Mouse (Mus musculus): ENCODE data around the gene Shank1.

Gene Shank1

GRCm38 (mm10) chr7:44373889-44374652 is 64.0 kb downstream of the Shank1 start:
- DNase-seq (ENCODE audit: low spot score): peak; percentile 86

GRCm38 (mm10) chr7:44374756-44375155 is 64.7 kb downstream of the Shank1 start:
- DNase-seq (ENCODE audit: low spot score): no peak

- no peak for DNase-seq (ENCODE audit: low spot score)
These were observed 65.2 kb downstream of the Shank1 start for GRCm38 (mm10) chr7:44375207-44375606.

GRCm38 (mm10) chr7:44375793-44376192 is 65.7 kb downstream of the Shank1 start:
- no peak for DNase-seq (ENCODE audit: low spot score)

GRCm38 (mm10) chr7:44378290-44378689 is 68.2 kb downstream of the Shank1 start:
- DNase-seq (ENCODE audit: low spot score): no peak

GRCm38 (mm10) chr7:44382541-44382940 is 72.5 kb downstream of the Shank1 start:
- no peak for DNase-seq (ENCODE audit: low spot score)

GRCm38 (mm10) chr7:44383980-44384715 is 74.1 kb downstream of the Shank1 start, which contains the start of gene Syt3:
Syt3 (plus strand) TSS chr7:44384102.
- DNase-seq (ENCODE audit: low spot score): peak; percentile 65

- DNase-seq (ENCODE audit: low spot score): no peak
These were observed 74.6 kb downstream of the Shank1 start for GRCm38 (mm10) chr7:44384716-44385059.

- DNase-seq (ENCODE audit: low spot score): no peak
These were observed 75.7 kb downstream of the Shank1 start, which contains the start of gene 1700008O03Rik for GRCm38 (mm10) chr7:44385720-44386119. 1700008O03Rik (minus strand) TSS chr7:44385820.

- no peak for DNase-seq (ENCODE audit: low spot score)
These were observed 81.8 kb downstream of the Shank1 start for GRCm38 (mm10) chr7:44391831-44392230.

- DNase-seq (ENCODE audit: low spot score): no peak
These were observed 82.3 kb downstream of the Shank1 start for GRCm38 (mm10) chr7:44392341-44392740.

GRCm38 (mm10) chr7:44393284-44393683 is 83.2 kb downstream of the Shank1 start:
- DNase-seq (ENCODE audit: low spot score): no peak

GRCm38 (mm10) chr7:44398570-44398969 is 88.5 kb downstream of the Shank1 start:
- DNase-seq (ENCODE audit: low spot score): no peak

- DNase-seq (ENCODE audit: low spot score): no peak
These were observed 91.6 kb downstream of the Shank1 start for GRCm38 (mm10) chr7:44401673-44402072.

- DNase-seq (ENCODE audit: low spot score): peak; percentile 92
These were observed 95.4 kb downstream of the Shank1 start for GRCm38 (mm10) chr7:44405346-44406014.

GRCm38 (mm10) chr7:44406015-44406355 is 95.9 kb downstream of the Shank1 start:
- DNase-seq (ENCODE audit: low spot score): no peak
